Mouse (Mus musculus) CH12.LX (cell line): ENCODE measurements around the gene Kank4. TPM values are rescaled to one million over a fixed set of nuclear protein-coding genes. Genes with fewer than 3 reads are reported as not detected.

Experiments
- DNase-seq: peaks from one replicate; pipeline ENCODE4 v3.0.0-alpha.2; 2013; ENCODE audit errors: extremely low read depth
- H3K27ac ChIP-seq: 2 replicates; pipeline ENCODE4 v1.5.1; 2012; ENCODE audit warnings: low read depth, mild to moderate bottlenecking, control low read depth, moderate library complexity; ENCODE audit not compliant: insufficient read depth
- H3K27me3 ChIP-seq: replicated peaks from 2 replicates; pipeline ENCODE3; 2012; ENCODE audit warnings: inconsistent platforms
- H3K36me3 ChIP-seq, 2 experiments: replicated peaks in 1 of 2; 2 replicates each; pipeline versions ENCODE3 to v1.6.1; 2012; ENCODE audit warnings: inconsistent platforms in 1 of 2, low read length in 1 of 2, mild to moderate bottlenecking in 1 of 2, mixed read lengths in 1 of 2, moderate library complexity in 1 of 2; ENCODE audit not compliant: control insufficient read depth in 1 of 2, insufficient read depth in 1 of 2
- H3K4me1 ChIP-seq, 2 experiments: 2 replicates each; pipeline ENCODE4 v1.6.1; 2012; ENCODE audit warnings: inconsistent platforms in 1 of 2, moderate library complexity in 1 of 2; ENCODE audit not compliant: insufficient read depth in 2 of 2, control insufficient read depth in 1 of 2
- H3K4me2 ChIP-seq: 2 replicates; pipeline ENCODE4 v1.6.1; 2012; ENCODE audit warnings: low read depth, mild to moderate bottlenecking, control low read depth; ENCODE audit not compliant: poor library complexity, insufficient read depth, severe bottlenecking
- H3K4me3 ChIP-seq, 3 experiments: fragments of 150-350 bp in 1 of 3; sonication (generic) in 1 of 3; replicated peaks in 1 of 3; 2 replicates each; pipeline versions ENCODE3 to v1.5.1; 2011 to 2012; ENCODE audit warnings: low read depth in 2 of 3, low read length in 2 of 3, mild to moderate bottlenecking in 2 of 3, moderate library complexity in 2 of 3, control low read depth in 1 of 3, improper control_type of control experiment in 1 of 3, inconsistent platforms in 1 of 3, mixed read lengths in 1 of 3; ENCODE audit not compliant: poor library complexity in 1 of 3
- H3K79me2 ChIP-seq: replicated peaks from 2 replicates; pipeline ENCODE4 v1.6.1; 2012; ENCODE audit warnings: mild to moderate bottlenecking, moderate library complexity; ENCODE audit not compliant: control insufficient read depth, poor library complexity, insufficient read depth, severe bottlenecking; ENCODE audit errors: extremely low read depth
- H3K9ac ChIP-seq: 2 replicates; pipeline ENCODE4 v1.6.1; 2012; ENCODE audit warnings: low read depth, mild to moderate bottlenecking, control low read depth, moderate library complexity; ENCODE audit not compliant: insufficient read depth
- H3K9me3 ChIP-seq: replicated peaks from 2 replicates; pipeline ENCODE3; 2012; ENCODE audit warnings: low read length, inconsistent platforms, mixed read lengths
- CHD2 ChIP-seq: IDR thresholded peaks from 2 replicates; pipeline ENCODE4 v1.6.1; 2011; ENCODE audit warnings: low read length, improper control_type of control experiment
- CTCF ChIP-seq, 2 experiments: IDR thresholded peaks in 1 of 2; conservative IDR thresholded peaks in 1 of 2; 2 replicates each; pipeline ENCODE4 v1.5.1; 2011 to 2012; ENCODE audit warnings: low read depth in 2 of 2, low read length in 2 of 2, improper control_type of control experiment in 1 of 2, inconsistent platforms in 1 of 2, mild to moderate bottlenecking in 1 of 2, moderate library complexity in 1 of 2
- ETS1 ChIP-seq: conservative IDR thresholded peaks from 2 replicates; pipeline ENCODE4 v1.6.1; 2012; ENCODE audit warnings: low read depth, mild to moderate bottlenecking, inconsistent platforms, low read length, improper control_type of control experiment, moderate library complexity
- GABPA ChIP-seq: IDR thresholded peaks from 2 replicates; pipeline ENCODE4 v1.6.1; 2012; ENCODE audit warnings: low read depth, low read length, improper control_type of control experiment, inconsistent platforms; ENCODE audit not compliant: insufficient replicate concordance
- HCFC1 ChIP-seq: IDR thresholded peaks from 2 replicates; pipeline ENCODE4 v1.6.1; 2012; ENCODE audit warnings: low read depth, mild to moderate bottlenecking, inconsistent platforms, low read length, improper control_type of control experiment
- IRF4 ChIP-seq: IDR thresholded peaks from 2 replicates; pipeline ENCODE4 v1.6.1; 2014; ENCODE audit warnings: low read depth, mild to moderate bottlenecking, inconsistent platforms, low read length, improper control_type of control experiment
- JUN ChIP-seq: IDR thresholded peaks from 2 replicates; pipeline ENCODE4 v1.6.1; 2011; ENCODE audit warnings: low read depth, mild to moderate bottlenecking, low read length, improper control_type of control experiment, moderate library complexity; ENCODE audit not compliant: insufficient read depth
- KAT2A ChIP-seq: IDR thresholded peaks from 2 replicates; pipeline ENCODE4 v1.6.1; 2012; ENCODE audit warnings: low read length, improper control_type of control experiment, inconsistent platforms; ENCODE audit not compliant: insufficient replicate concordance
- MAFK ChIP-seq: IDR thresholded peaks from 2 replicates; pipeline ENCODE4 v1.6.1; 2011; ENCODE audit warnings: low read length, improper control_type of control experiment; ENCODE audit not compliant: insufficient replicate concordance
- MEF2A ChIP-seq: IDR thresholded peaks from 2 replicates; pipeline ENCODE4 v1.6.1; 2014; ENCODE audit warnings: low read depth, mild to moderate bottlenecking, inconsistent platforms, low read length, improper control_type of control experiment, borderline replicate concordance
- MYC ChIP-seq: IDR thresholded peaks from 2 replicates; pipeline ENCODE4 v1.6.1; 2011; ENCODE audit warnings: low read depth, mild to moderate bottlenecking, improper control_type of control experiment, low read length
- NELFE ChIP-seq: IDR thresholded peaks from 2 replicates; pipeline ENCODE4 v1.6.1; 2011; ENCODE audit warnings: low read depth, low read length, improper control_type of control experiment
- PAX5 ChIP-seq: IDR thresholded peaks from 2 replicates; pipeline ENCODE4 v1.6.1; 2012; ENCODE audit warnings: low read length, inconsistent platforms, mixed read lengths
- POLR2A ChIP-seq: IDR thresholded peaks from 2 replicates; pipeline ENCODE4 v1.6.1; 2011; ENCODE audit warnings: low read depth, mild to moderate bottlenecking, improper control_type of control experiment, low read length
- POLR2AphosphoS2 ChIP-seq: IDR thresholded peaks from 2 replicates; pipeline ENCODE4 v1.6.1; 2011; ENCODE audit warnings: low read depth, low read length, improper control_type of control experiment
- RAD21 ChIP-seq: IDR thresholded peaks from 2 replicates; pipeline ENCODE4 v1.6.1; 2011; ENCODE audit warnings: low read depth, mild to moderate bottlenecking, low read length, improper control_type of control experiment, moderate library complexity
- SIN3A ChIP-seq: IDR thresholded peaks from 2 replicates; pipeline ENCODE4 v1.6.1; 2012; ENCODE audit warnings: low read length, improper control_type of control experiment, inconsistent platforms
- SMC3 ChIP-seq: IDR thresholded peaks from 2 replicates; pipeline ENCODE4 v1.6.1; 2011; ENCODE audit warnings: low read depth, low read length, improper control_type of control experiment
- TBP ChIP-seq: conservative IDR thresholded peaks from 2 replicates; pipeline ENCODE4 v1.6.1; 2011; ENCODE audit warnings: low read depth, low read length, improper control_type of control experiment
- TCF12 ChIP-seq: IDR thresholded peaks from 2 replicates; pipeline ENCODE4 v1.6.1; 2014; ENCODE audit warnings: low read depth, mild to moderate bottlenecking, inconsistent platforms, low read length, improper control_type of control experiment
- USF1 ChIP-seq: IDR thresholded peaks from 2 replicates; pipeline ENCODE4 v1.6.1; 2014; ENCODE audit warnings: low read depth, mild to moderate bottlenecking, inconsistent platforms, low read length, improper control_type of control experiment
- ZC3H11A ChIP-seq: IDR thresholded peaks from 2 replicates; pipeline ENCODE4 v1.6.1; 2012; ENCODE audit warnings: low read depth, mild to moderate bottlenecking, inconsistent platforms, low read length, improper control_type of control experiment
- ZKSCAN1 ChIP-seq: IDR thresholded peaks from 2 replicates; pipeline ENCODE4 v1.6.1; 2012; ENCODE audit warnings: low read depth, inconsistent platforms, low read length, improper control_type of control experiment, borderline replicate concordance
- ZNF384 ChIP-seq: IDR thresholded peaks from 2 replicates; pipeline ENCODE4 v1.6.1; 2012; ENCODE audit warnings: low read depth, low read length, improper control_type of control experiment, inconsistent platforms
- dilution Hi-C: fragments of 300-500 bp; cut with MboI; formaldehyde crosslinking; loops from 2 replicates; pipeline ENCODE4 v1.14.3; 2020; ENCODE audit warnings: low sequenced_read_pairs; ENCODE audit not compliant: extremely low pct_unique_long_range_greater_than_20kb, extremely low pct_ligation_motif_present
- in situ Hi-C: fragments of 300-500 bp; cut with MboI; formaldehyde crosslinking; loops from 3 replicates; pipeline ENCODE4 v1.14.3; 2019; ENCODE audit warnings: low sequenced_read_pairs, low pct_ligation_motif_present, low pct_unique_long_range_greater_than_20kb, mixed read lengths
- polyA plus RNA-seq: library from polyadenylated mRNA; unstranded; fragments of >175 nt; gene quantifications from 2 replicates; pipeline ENCODE4 v1.2.1, GENCODE M21; 2012; ENCODE audit warnings: low read depth; ENCODE audit not compliant: insufficient read length
- total RNA-seq, 2 experiments: library from RNA; depleted of rRNA; stranded (reverse); fragments of 300-350 nt in 1 of 2; fragments of >200 nt in 1 of 2; gene quantifications; 2 replicates each; pipeline ENCODE4 v1.2.3; 2012 to 2014

Gene Kank4
- total RNA-seq (2012; rRNA removed), result not detected in 2 replicates
- not detected in 2 replicates for total RNA-seq (2014; rRNA removed)
- polyA plus RNA-seq, result not detected in 2 replicates

GRCm38 (mm10) chr4:98817184-98817911 is at the start of gene Kank4:
Gene Kank4 (minus strand): TSS chr4:98817537.
- no peak within 1 kb of the TSS for H3K4me2 ChIP-seq
- dilution Hi-C loops (no loop called here), in situ Hi-C loops (no loop called here)
- no peak for DNase-seq
- no peak within 1 kb of the TSS for H3K9ac ChIP-seq
- no peaks in the 10 kb centered on the region for H3K36me3 ChIP-seq
- no peaks in the 10 kb centered on the region for H3K4me1 ChIP-seq
- no peaks in the 10 kb centered on the region for H3K27me3 ChIP-seq
- no peak within 1 kb of the TSS for H3K4me3 ChIP-seq
- no peak for TF ChIP-seq MAFK
- no peak for TF ChIP-seq PAX5
- TF ChIP-seq TBP, result no peak
- TF ChIP-seq POLR2AphosphoS2, result no peak
- no peak within 1 kb of the TSS for H3K27ac ChIP-seq
- peaks cover 85% of the 10 kb centered on the region for H3K9me3 ChIP-seq
- H3K79me2 ChIP-seq, result no peaks in the 10 kb centered on the region

GRCm38 (mm10) chr4:98865386-98866237 is 48.3 kb upstream of the Kank4 start:
- in situ Hi-C loops, result no loop called here

GRCm38 (mm10) chr4:98864546-98864945 is 47.2 kb upstream of the Kank4 start:
- Histone ChIP-seq H3K9me3 (peaks cover 62% of the 10 kb centered on the region), H3K79me2 (no peaks in the 10 kb centered on the region), H3K36me3 (no peaks in the 10 kb centered on the region), H3K27ac (no peak overlapping the region), H3K4me3 (no peak overlapping the region), H3K4me1 (no peaks in the 10 kb centered on the region), H3K4me2 (no peak overlapping the region), H3K27me3 (no peaks in the 10 kb centered on the region), H3K9ac (no peak overlapping the region)
- in situ Hi-C loops, result no loop called here
- dilution Hi-C loops, result no loop called here
- no peak for DNase-seq
- TF ChIP-seq NELFE, result no peak
- TF ChIP-seq SMC3, result no peak
- TF ChIP-seq KAT2A, result no peak
- no peak for TF ChIP-seq HCFC1
- TF ChIP-seq MYC, result no peak
- TF ChIP-seq POLR2A, result no peak
- no peak for TF ChIP-seq CTCF (conservative IDR thresholded peaks at IDR 0.05 in 1 of 2, IDR thresholded peaks at IDR 0.05 in 1 of 2; ENCODE audit: low read depth in 2 of 2, low read length in 2 of 2)
- no peak for TF ChIP-seq SIN3A
- TF ChIP-seq RAD21, result no peak
- TF ChIP-seq CHD2, result no peak
- no peak for TF ChIP-seq ZNF384
- no peak for TF ChIP-seq ZC3H11A
- no peak for TF ChIP-seq TCF12
- TF ChIP-seq USF1, result no peak
- no peak for TF ChIP-seq IRF4
- TF ChIP-seq GABPA, result no peak
- TF ChIP-seq MEF2A, result no peak

More at GRCm38 (mm10) chr4:98865386-98866237, 48.3 kb upstream of the Kank4 start:
- dilution Hi-C loops, result no loop called here
- Histone ChIP-seq H3K79me2 (no peaks in the 10 kb centered on the region), H3K27me3 (no peaks in the 10 kb centered on the region), H3K4me1 (no peaks in the 10 kb centered on the region), H3K9me3 (peaks cover 65% of the 10 kb centered on the region), H3K9ac (no peak overlapping the region), H3K4me2 (no peak overlapping the region), H3K4me3 (no peak overlapping the region), H3K36me3 (no peaks in the 10 kb centered on the region), H3K27ac (no peak overlapping the region)
- DNase-seq, result no peak
- TF ChIP-seq ZKSCAN1 (no peak), ETS1 (no peak), ZC3H11A (no peak), RAD21 (no peak), JUN (no peak), NELFE (no peak), ZNF384 (no peak), MAFK (no peak), MEF2A (no peak)
